Mouse (Mus musculus) kidney, adult 2 months (tissue): ENCODE results near the gene Ccnjl.

ENCODE experiments used
- CTCF ChIP-seq: fragments of 200-500 bp; conservative IDR thresholded peaks from 2 replicates; pipeline ENCODE4 v1.5.1; 2011; ENCODE audit warnings: low read depth, mild to moderate bottlenecking, control low read depth, low read length, moderate library complexity, mixed read lengths; ENCODE audit not compliant: insufficient read depth, insufficient read length
- POLR2A ChIP-seq: fragments of 200-500 bp; IDR thresholded peaks from one replicate; pipeline ENCODE4 v1.6.1; 2011; ENCODE audit warnings: low read depth, low read length, control low read depth

DNA sequence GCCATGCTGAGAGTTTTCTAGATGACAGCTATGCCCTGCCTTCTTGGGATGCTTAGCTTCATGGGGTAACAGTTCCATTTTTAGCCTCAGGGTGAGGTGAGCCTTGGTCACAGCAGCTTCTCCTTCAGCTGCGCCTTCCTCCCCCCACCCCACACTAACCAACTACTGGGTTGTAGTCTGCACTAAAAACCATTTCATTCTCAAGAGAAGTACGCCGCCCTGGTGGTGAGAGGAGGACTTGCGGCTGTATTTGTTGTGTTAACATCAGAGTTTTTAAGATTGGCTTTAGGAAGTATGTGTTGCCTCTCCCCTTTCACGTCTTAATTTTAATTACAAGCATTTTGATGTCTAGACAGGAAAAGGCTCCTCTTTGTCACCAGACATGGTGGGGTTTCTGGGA, 39.7 kb downstream of the Ccnjl start:
- TF ChIP-seq POLR2A, result no peak
- peak; percentile 70 for TF ChIP-seq CTCF
